ENCODE assay signal across 31 mouse cellular contexts in genomic region chr6:99009771-99010170, GRCm38 (mm10).
A peak's percentile ranks its signal among the peaks of the same experiment; 100 is the strongest.
DNase-seq lines count a peak whose midpoint lies in the region; ATAC-seq and TF ChIP-seq lines count a peak whose summit lies in the region.
"Had no signal": no experiment of that assay in that cellular context is flagged by ENCODE, and none has a peak within 500 bp of the region (broad histone marks: within the 10 kb centered on the region; RNA-seq: fewer than 3 reads in every experiment).

No protein-coding gene starts in this region.

- no peak overlapping the region for H3K4me2 ChIP-seq in forebrain, embryonic 12.5 days
- no peak overlapping the region for H3K4me2 ChIP-seq in forebrain, embryonic 16.5 days (ENCODE audit: low read length)
- H3K4me2 ChIP-seq in embryonic facial prominence, embryonic 14.5 days (ENCODE audit: low read depth, low read length): no peak overlapping the region
- no peak overlapping the region for H3K4me2 ChIP-seq in liver, embryonic 11.5 days
- H3K4me2 ChIP-seq: forebrain, embryonic 13.5 days; heart, embryonic 12.5 days; hindbrain, embryonic 15.5 days; kidney, embryonic 15.5 days; limb, embryonic 13.5 days; liver, embryonic 12.5 days; midbrain, embryonic 13.5 days; stomach, embryonic 15.5 days had no signal

- peaks cover 28% of the 10 kb centered on the region; the same call in 1 of the 2 replicates for H3K27me3 ChIP-seq in forebrain, embryonic 12.5 days
- peaks cover 4% of the 10 kb centered on the region; the same call in 1 of the 2 replicates for H3K27me3 ChIP-seq in forebrain, embryonic 16.5 days (replicated peaks; ENCODE audit: control insufficient read depth, insufficient read depth, low read length)
- no peaks in the 10 kb centered on the region for H3K27me3 ChIP-seq in E14TG2a.4 (ENCODE audit: insufficient read depth, low read length)
- H3K27me3 ChIP-seq in embryonic facial prominence, embryonic 14.5 days (replicated peaks; ENCODE audit: control insufficient read depth, insufficient read depth, low read length): no peaks in the 10 kb centered on the region
- H3K27me3 ChIP-seq in liver, embryonic 11.5 days (replicated peaks; ENCODE audit: control insufficient read depth, insufficient read depth, low read length): no peaks in the 10 kb centered on the region
- H3K27me3 ChIP-seq: heart, embryonic 12.5 days; kidney, embryonic 15.5 days; liver, embryonic 12.5 days; megakaryocyte, embryonic 14.5 days; midbrain, embryonic 13.5 days; Patski; stomach, embryonic 15.5 days had no signal

- no peak overlapping the region for H3K9ac ChIP-seq in forebrain, embryonic 12.5 days
- no peak overlapping the region for H3K9ac ChIP-seq in forebrain, embryonic 16.5 days (replicated peaks; ENCODE audit: low read depth, low read length)
- no peak overlapping the region for H3K9ac ChIP-seq in embryonic facial prominence, embryonic 14.5 days (ENCODE audit: low read depth, low read length)
- no peak overlapping the region for H3K9ac ChIP-seq in liver, embryonic 11.5 days (ENCODE audit: low read depth, low read length)
- H3K9ac ChIP-seq: forebrain, embryonic 13.5 days; heart, embryonic 12.5 days; hindbrain, embryonic 15.5 days; kidney, embryonic 15.5 days; limb, embryonic 13.5 days; liver, embryonic 12.5 days; liver, postnatal 0 days; midbrain, embryonic 13.5 days; stomach, embryonic 15.5 days had no signal

- peak; percentile 60 for DNase-seq in ES-CJ7 (ENCODE audit: low read depth, low spot score)
- peak; percentile 19 for DNase-seq in embryonic facial prominence, embryonic 14.5 days (ENCODE audit: low spot score)
- no peak for DNase-seq in liver, embryonic 11.5 days (ENCODE audit: low spot score)
- DNase-seq: adrenal gland, postnatal 25 days; cerebellum, adult 11-12 months; cerebellum, adult 9-11 months; embryo, embryonic 11 days; gastrocnemius, adult 2 months; gastrocnemius, postnatal 36 days; kidney, adult 18-20 months; kidney, postnatal 36 days; liver, postnatal 0 days; lung, postnatal 4 days; retina, postnatal 1 day; right cerebral cortex, postnatal 25 days had no signal

- peaks cover 54% of the 10 kb centered on the region for H3K4me1 ChIP-seq in forebrain, embryonic 12.5 days
- peaks cover 31% of the 10 kb centered on the region for H3K4me1 ChIP-seq in forebrain, embryonic 16.5 days (replicated peaks; ENCODE audit: control insufficient read depth, insufficient read depth, low read length)
- peaks cover 97% of the 10 kb centered on the region for H3K4me1 ChIP-seq in E14TG2a.4 (replicated peaks; ENCODE audit: low read depth, low read length)
- peaks cover 9% of the 10 kb centered on the region; the same call in 1 of the 2 replicates for H3K4me1 ChIP-seq in embryonic facial prominence, embryonic 14.5 days (ENCODE audit: control insufficient read depth, insufficient read depth, low read length)
- peaks cover 25% of the 10 kb centered on the region for H3K4me1 ChIP-seq in liver, embryonic 11.5 days (replicated peaks; ENCODE audit: control insufficient read depth, insufficient read depth, low read length)

- no peak overlapping the region for H3K4me3 ChIP-seq in forebrain, embryonic 12.5 days (replicated peaks)
- no peak overlapping the region for H3K4me3 ChIP-seq in forebrain, embryonic 16.5 days (replicated peaks; ENCODE audit: low read length)
- peak overlapping the region; percentile 63 for H3K4me3 ChIP-seq in E14TG2a.4 (replicated peaks; ENCODE audit: low read length)
- H3K4me3 ChIP-seq in embryonic facial prominence, embryonic 14.5 days (ENCODE audit: low read depth, low read length): no peak overlapping the region
- no peak overlapping the region for H3K4me3 ChIP-seq in liver, embryonic 11.5 days (ENCODE audit: low read depth, low read length)
- H3K4me3 ChIP-seq: forebrain, embryonic 13.5 days; gastrocnemius, adult 2 months; heart, adult 2 months; heart, embryonic 12.5 days; hindbrain, embryonic 15.5 days; kidney, embryonic 15.5 days; limb, embryonic 13.5 days; liver, embryonic 12.5 days; megakaryocyte, embryonic 14.5 days; midbrain, embryonic 13.5 days; stomach, embryonic 15.5 days had no signal

- 0 out of 2 replicates have a peak overlapping the region, but pooled peaks have one; percentile 31 for H3K27ac ChIP-seq in forebrain, embryonic 12.5 days
- no peak overlapping the region for H3K27ac ChIP-seq in forebrain, embryonic 16.5 days (ENCODE audit: low read length)
- no peak overlapping the region for H3K27ac ChIP-seq in embryonic facial prominence, embryonic 14.5 days (replicated peaks; ENCODE audit: low read depth, low read length)
- no peak overlapping the region for H3K27ac ChIP-seq in liver, embryonic 11.5 days (ENCODE audit: low read depth, low read length)
- H3K27ac ChIP-seq: forebrain, embryonic 13.5 days; gastrocnemius, adult 2 months; hindbrain, embryonic 15.5 days; kidney, embryonic 15.5 days; limb, embryonic 13.5 days; liver, embryonic 12.5 days; midbrain, embryonic 13.5 days; stomach, embryonic 15.5 days had no signal

- H3K36me3 ChIP-seq in forebrain, embryonic 12.5 days (replicated peaks): peaks cover 28% of the 10 kb centered on the region
- no peaks in the 10 kb centered on the region for H3K36me3 ChIP-seq in forebrain, embryonic 16.5 days (ENCODE audit: control insufficient read depth, insufficient read depth)
- H3K36me3 ChIP-seq in E14TG2a.4 (ENCODE audit: insufficient read depth, low read length): peaks cover 87% of the 10 kb centered on the region
- H3K36me3 ChIP-seq in embryonic facial prominence, embryonic 14.5 days (ENCODE audit: control insufficient read depth, insufficient read depth, low read length): peaks cover 42% of the 10 kb centered on the region
- peaks cover 23% of the 10 kb centered on the region for H3K36me3 ChIP-seq in liver, embryonic 11.5 days (ENCODE audit: control insufficient read depth, insufficient read depth, low read length)

- 30% methylated on average over 10 of the region's 10 CpGs for WGBS in forebrain, embryonic 12.5 days
- 46% methylated on average over 10 of the region's 10 CpGs for WGBS in forebrain, embryonic 16.5 days
- WGBS in embryonic facial prominence, embryonic 14.5 days: 48% methylated on average over 9 of the region's 10 CpGs
- WGBS in liver, embryonic 11.5 days: 72% methylated on average over 9 of the region's 10 CpGs

- no peak for ATAC-seq in forebrain, embryonic 12.5 days (ENCODE audit: low FRiP score)
- ATAC-seq in forebrain, embryonic 16.5 days: no peak
- no peak for ATAC-seq in embryonic facial prominence, embryonic 14.5 days (ENCODE audit: low read depth)
- no peak for ATAC-seq in liver, embryonic 11.5 days (replicated peaks; ENCODE audit: low FRiP score)
- no peak for ATAC-seq in erythroid progenitor cell, adult 5-6 weeks (replicated peaks; ENCODE audit: low FRiP score, poor library complexity, severe bottlenecking)
- ATAC-seq: CD4-positive, CD25-positive, alpha-beta regulatory T cell, adult 4 months; forebrain, embryonic 13.5 days; liver, embryonic 12.5 days; liver, postnatal 0 days; midbrain, embryonic 13.5 days; Patski had no signal

- H3K9me3 ChIP-seq in forebrain, embryonic 12.5 days: peaks cover 5% of the 10 kb centered on the region; the same call in 1 of the 2 replicates
- H3K9me3 ChIP-seq in forebrain, embryonic 16.5 days (ENCODE audit: control insufficient read depth, low read length): peaks cover 3% of the 10 kb centered on the region; the same call in 1 of the 2 replicates
- no peaks in the 10 kb centered on the region for H3K9me3 ChIP-seq in E14TG2a.4 (ENCODE audit: low read length)
- peaks cover 3% of the 10 kb centered on the region; the same call in 1 of the 2 replicates for H3K9me3 ChIP-seq in embryonic facial prominence, embryonic 14.5 days (ENCODE audit: control insufficient read depth, low read length)
- peaks cover 3% of the 10 kb centered on the region; the same call in 1 of the 2 replicates for H3K9me3 ChIP-seq in liver, embryonic 11.5 days (ENCODE audit: control insufficient read depth, low read length)
- H3K9me3 ChIP-seq: hindbrain, embryonic 15.5 days; midbrain, embryonic 13.5 days; stomach, embryonic 15.5 days had no signal

- TF ChIP-seq CTCF in E14TG2a.4 (conservative IDR thresholded peaks at IDR 0.05; ENCODE audit: low read length): no peak
